Mouse (Mus musculus) olfactory bulb, adult 2 months (tissue): Measurements from ENCODE around the gene Gnb1l.

Experiments used
- CTCF ChIP-seq: fragments of 200-500 bp; IDR thresholded peaks from 2 replicates; pipeline ENCODE4 v1.5.1; 2012; ENCODE audit warnings: low read depth, mild to moderate bottlenecking, low read length, moderate library complexity; ENCODE audit not compliant: insufficient read depth
- POLR2A ChIP-seq: fragments of 200-500 bp; IDR thresholded peaks from 2 replicates; pipeline ENCODE4 v1.6.1; 2012; ENCODE audit warnings: mild to moderate bottlenecking, low read depth, low read length, moderate library complexity; ENCODE audit not compliant: insufficient read depth

- TF ChIP-seq CTCF (no peak), POLR2A (no peak)
Measured at GRCm38 (mm10) chr16:18593930-18594329, 95.4 kb downstream of the Gnb1l start.
